Mouse (Mus musculus) ES-E14 (cell line): ENCODE measurements around the gene Fhod1.

ENCODE experiments used
- CHD2 ChIP-seq: IDR thresholded peaks from 2 replicates; pipeline ENCODE4 v1.6.1; 2014; ENCODE audit warnings: mild to moderate bottlenecking, low read depth, low read length, inconsistent platforms
- HCFC1 ChIP-seq: IDR thresholded peaks from 2 replicates; pipeline ENCODE4 v1.6.1; 2012; ENCODE audit warnings: low read length, inconsistent platforms, borderline replicate concordance; ENCODE audit not compliant: insufficient read depth
- ZC3H11A ChIP-seq: IDR thresholded peaks from 2 replicates; pipeline ENCODE4 v1.6.1; 2012; ENCODE audit warnings: low read depth, mild to moderate bottlenecking, inconsistent platforms, low read length, borderline replicate concordance
- ZNF384 ChIP-seq: IDR thresholded peaks from 2 replicates; pipeline ENCODE4 v1.6.1; 2012; ENCODE audit warnings: low read depth, low read length, inconsistent platforms

DNA sequence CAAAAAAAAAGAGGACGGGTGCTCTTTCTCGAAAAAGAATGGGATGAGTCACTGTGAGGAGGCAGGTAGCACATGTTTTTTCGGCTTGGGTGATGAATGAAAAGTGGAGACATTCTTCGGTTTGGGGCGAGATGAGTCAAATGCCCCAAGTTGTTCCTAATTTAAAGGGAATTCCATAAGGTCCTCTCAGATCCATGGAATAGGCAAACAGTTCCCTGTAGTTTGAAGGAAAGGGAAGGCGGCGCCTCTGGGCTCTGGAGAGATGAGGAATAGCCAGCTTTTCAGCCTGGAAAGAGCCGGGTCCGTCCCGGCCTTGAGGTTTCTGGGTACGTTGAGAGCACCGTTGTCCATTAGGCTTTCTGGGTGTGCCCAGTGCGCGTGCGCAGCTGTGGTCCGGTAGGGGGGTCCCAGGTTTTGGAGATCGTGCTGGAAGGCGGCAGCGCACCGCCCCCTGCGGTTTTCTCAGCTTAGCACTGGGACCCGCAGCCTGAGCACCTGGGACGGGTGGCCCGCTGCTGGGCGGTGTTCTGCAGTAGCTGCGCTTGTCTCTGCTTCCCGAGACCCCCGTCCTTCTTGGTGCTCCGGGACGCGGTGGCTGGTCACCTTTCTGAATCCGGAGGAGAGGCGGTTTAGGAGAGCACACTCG is 820 bp upstream of the Fhod1 start, which contains the start of gene Slc9a5:
- TF ChIP-seq ZC3H11A, result no peak
- no peak for TF ChIP-seq ZNF384
- TF ChIP-seq CHD2, result no peak
- TF ChIP-seq HCFC1, result no peak
